Mouse (Mus musculus): ENCODE data around the gene Capg. TPM values are rescaled to one million over a fixed set of nuclear protein-coding genes. Genes with fewer than 3 reads are reported as not detected.

The Capg gene
- polyA plus RNA-seq, 1 experiment from 2014 or later: 64.3 TPM

Other genes starting within 250 kb of the Capg start
- gene Sftpb, start 239.8 kb upstream of the Capg start, polyA plus RNA-seq (2015; fragmentation: Nextera tagmentation; extraction: Ambion mirVana): 0.18 TPM in 1 of 2 replicates, not detected in the other
- gene Usp39, start 199.2 kb upstream of the Capg start, polyA plus RNA-seq (2015; fragmentation: Nextera tagmentation; extraction: Ambion mirVana): 52.6 and 54.1 TPM in 2 replicates
- 36.6 and 36.7 TPM in 2 replicates for gene 0610030E20Rik, start 197.1 kb upstream of the Capg start, polyA plus RNA-seq (2015; fragmentation: Nextera tagmentation; extraction: Ambion mirVana)
- gene Tmem150a, start 188.9 kb upstream of the Capg start, polyA plus RNA-seq (2015; fragmentation: Nextera tagmentation; extraction: Ambion mirVana): 10.8 and 11.1 TPM in 2 replicates
- gene Rnf181, start 177.4 kb upstream of the Capg start, polyA plus RNA-seq (2015; fragmentation: Nextera tagmentation; extraction: Ambion mirVana): 94.5 and 110 TPM in 2 replicates
- 19.7 and 20.6 TPM in 2 replicates for gene Vamp5, start 163.9 kb upstream of the Capg start, polyA plus RNA-seq (2015; fragmentation: Nextera tagmentation; extraction: Ambion mirVana)
- gene Vamp8, start 153.7 kb upstream of the Capg start, polyA plus RNA-seq (2015; fragmentation: Nextera tagmentation; extraction: Ambion mirVana): 130 and 135 TPM in 2 replicates
- gene Ggcx, start 130.1 kb upstream of the Capg start, polyA plus RNA-seq (2015; fragmentation: Nextera tagmentation; extraction: Ambion mirVana): 39.1 and 41.5 TPM in 2 replicates
- gene Mat2a, start 104.8 kb upstream of the Capg start, polyA plus RNA-seq (2015; fragmentation: Nextera tagmentation; extraction: Ambion mirVana): 361 and 377 TPM in 2 replicates
- 0.31 TPM in 1 of 2 replicates, not detected in the other for gene Sh2d6, start 22.7 kb upstream of the Capg start, polyA plus RNA-seq (2015; fragmentation: Nextera tagmentation; extraction: Ambion mirVana)
- gene Elmod3, start 54.0 kb downstream of the Capg start, polyA plus RNA-seq (2015; fragmentation: Nextera tagmentation; extraction: Ambion mirVana): 16.1 and 17.5 TPM in 2 replicates
- 12.6 and 14.1 TPM in 2 replicates for gene Retsat, start 54.1 kb downstream of the Capg start, polyA plus RNA-seq (2015; fragmentation: Nextera tagmentation; extraction: Ambion mirVana)
- 21.9 and 24.5 TPM in 2 replicates for gene Tgoln1, start 72.6 kb downstream of the Capg start, polyA plus RNA-seq (2015; fragmentation: Nextera tagmentation; extraction: Ambion mirVana)
- 59.2 and 63.7 TPM in 2 replicates for gene Tcf7l1, start 244.9 kb downstream of the Capg start, polyA plus RNA-seq (2015; fragmentation: Nextera tagmentation; extraction: Ambion mirVana)